Mouse (Mus musculus) frontal cortex, adult 2 months (tissue): ENCODE data around the gene Aldh3b2. TPM values are rescaled to one million over a fixed set of nuclear protein-coding genes. Genes with fewer than 3 reads are reported as not detected.

Source experiments
- DNase-seq, 2 experiments: peaks; one replicate each; pipeline ENCODE4 v3.0.0; 2022; ENCODE audit warnings: low spot score in 1 of 2; ENCODE audit errors: extremely low spot score in 1 of 2
- polyA plus RNA-seq: library from polyadenylated mRNA; depleted of rRNA; stranded (reverse); fragments of >200 nt; gene quantifications from 2 replicates; pipeline ENCODE4 v1.2.3, GENCODE M21; 2012

The Aldh3b2 gene
- polyA plus RNA-seq, 1 experiment = 3.5 TPM

- DNase-seq = no peak
Measured at GRCm38 (mm10) chr19:3983527-3984200, 11.5 kb downstream of the Aldh3b2 start.

- no peak for DNase-seq
Measured at GRCm38 (mm10) chr19:3985261-3985681, 13.1 kb downstream of the Aldh3b2 start.

- DNase-seq = peak in 1 of 2 experiments; percentile 73
Measured at GRCm38 (mm10) chr19:3986334-3986733, 14.2 kb downstream of the Aldh3b2 start, which contains the start of gene Acy3. Gene Acy3 (plus strand): TSS chr19:3986570.

GRCm38 (mm10) chr19:3988066-3988465 is 15.9 kb downstream of the Aldh3b2 start:
- DNase-seq = no peak

- no peak for DNase-seq
Measured at GRCm38 (mm10) chr19:3988750-3989149, 16.6 kb downstream of the Aldh3b2 start.

- no peak for DNase-seq
Measured at GRCm38 (mm10) chr19:3990804-3991203, 18.7 kb downstream of the Aldh3b2 start.

GRCm38 (mm10) chr19:3991562-3991961 is 19.4 kb downstream of the Aldh3b2 start:
- no peak for DNase-seq

- DNase-seq = no peak
Measured at GRCm38 (mm10) chr19:3991966-3992365, 19.8 kb downstream of the Aldh3b2 start.

- no peak for DNase-seq
Measured at GRCm38 (mm10) chr19:3992416-3992815, 20.3 kb downstream of the Aldh3b2 start, which contains the start of gene Tbx10. Gene Tbx10 (plus strand): TSS chr19:3992752.

- no peak for DNase-seq
Measured at GRCm38 (mm10) chr19:3994932-3995331, 22.8 kb downstream of the Aldh3b2 start.

- no peak for DNase-seq
Measured at GRCm38 (mm10) chr19:3995505-3995904, 23.4 kb downstream of the Aldh3b2 start.

GRCm38 (mm10) chr19:3996106-3996505 is 24.0 kb downstream of the Aldh3b2 start:
- DNase-seq = no peak

GRCm38 (mm10) chr19:3996747-3997146 is 24.6 kb downstream of the Aldh3b2 start:
- no peak for DNase-seq

GRCm38 (mm10) chr19:3997231-3997630 is 25.1 kb downstream of the Aldh3b2 start:
- no peak for DNase-seq

GRCm38 (mm10) chr19:3998335-3998734 is 26.2 kb downstream of the Aldh3b2 start:
- no peak for DNase-seq

GRCm38 (mm10) chr19:3999121-3999730 is 27.1 kb downstream of the Aldh3b2 start:
- DNase-seq = no peak

- peak; percentile 92 to 98 for DNase-seq
Measured at GRCm38 (mm10) chr19:4000119-4000900, 28.2 kb downstream of the Aldh3b2 start, which contains the start of the genes Nudt8 and Gm49405. Gene Nudt8 (plus strand): TSS chr19:4000580. Gene Gm49405 (plus strand): TSS chr19:4000626.

- no peak for DNase-seq
Measured at GRCm38 (mm10) chr19:4000949-4001525, 28.9 kb downstream of the Aldh3b2 start.

GRCm38 (mm10) chr19:4001752-4002151 is 29.6 kb downstream of the Aldh3b2 start:
- DNase-seq = no peak

- no peak for DNase-seq
Measured at GRCm38 (mm10) chr19:4003112-4003511, 31.0 kb downstream of the Aldh3b2 start, which contains the start of gene Doc2g. Gene Doc2g (plus strand): TSS chr19:4003313.

GRCm38 (mm10) chr19:4003641-4004040 is 31.5 kb downstream of the Aldh3b2 start:
- no peak for DNase-seq
